Mouse (Mus musculus): ENCODE results near the gene Krt24.

GRCm38 (mm10) chr11:99275624-99276023 lies 9.4 kb downstream of the Krt24 start:
- TF ChIP-seq MAX (IDR thresholded peaks at IDR 0.05; ENCODE audit: low read depth) (no peak), TCF12 (IDR thresholded peaks at IDR 0.05; ENCODE audit: insufficient read depth, poor library complexity, severe bottlenecking) (no peak), POLR2A (IDR thresholded peaks at IDR 0.05; ENCODE audit: insufficient read length, low read depth) (no peak), MYOD1 (IDR thresholded peaks at IDR 0.05; ENCODE audit: control insufficient read depth in 1 of 3, insufficient read length in 2 of 3, low read depth in 2 of 3) (no peak), MYOG (IDR thresholded peaks at IDR 0.05; ENCODE audit: control insufficient read depth in 1 of 3, insufficient read depth in 1 of 3, insufficient read length in 2 of 3, low read depth in 2 of 3) (no peak), REST (IDR thresholded peaks at IDR 0.05; ENCODE audit: insufficient read depth, insufficient read length) (no peak), USF1 (IDR thresholded peaks at IDR 0.05; ENCODE audit: low read depth) (no peak), SRF (IDR thresholded peaks at IDR 0.05; ENCODE audit: control insufficient read depth, insufficient read length, low read depth) (no peak), CEBPB (IDR thresholded peaks at IDR 0.05; ENCODE audit: insufficient read depth, poor library complexity, severe bottlenecking) (no peak), POLR2AphosphoS2 (IDR thresholded peaks at IDR 0.05; ENCODE audit: insufficient read length, low read depth) (no peak), E2F4 (IDR thresholded peaks at IDR 0.05; ENCODE audit: insufficient read depth) (no peak), TCF3 (IDR thresholded peaks at IDR 0.05; ENCODE audit: insufficient read length, low read depth) (no peak)
